Mouse (Mus musculus) neural tube, embryonic 11.5 days (tissue): ENCODE measurements around the gene Tns4. TPM values are rescaled to one million over a fixed set of nuclear protein-coding genes. Genes with fewer than 3 reads are reported as not detected.

Experiments used
- ATAC-seq: fragments of 200-750 bp; cut with Nextera tagmentation; 2 replicates; pipeline ENCODE4 v1.8.0; 2017; ENCODE audit warnings: moderate number of reproducible peaks, mild to moderate bottlenecking, moderate TSS enrichment, moderate library complexity; ENCODE audit not compliant: insufficient read depth, low FRiP score, low TSS enrichment
- DNase-seq: peaks from one replicate; pipeline ENCODE4 v3.0.0-alpha.2; 2015; ENCODE audit warnings: low spot score
- H3K27ac ChIP-seq: fragments of 300-500 bp; sonication (generic); 2 replicates; pipeline ENCODE4 v1.5.1; 2014; ENCODE audit warnings: low read depth, mild to moderate bottlenecking, low read length
- H3K27me3 ChIP-seq: fragments of 300-500 bp; sonication (generic); 2 replicates; pipeline ENCODE4 v1.6.1; 2014; ENCODE audit warnings: mild to moderate bottlenecking, low read length, mixed read lengths; ENCODE audit not compliant: control insufficient read depth, insufficient read depth
- H3K36me3 ChIP-seq: fragments of 300-500 bp; sonication (generic); 2 replicates; pipeline ENCODE4 v1.6.1; 2014; ENCODE audit warnings: mild to moderate bottlenecking, low read length, moderate library complexity, mixed read lengths; ENCODE audit not compliant: control insufficient read depth, insufficient read depth
- H3K4me1 ChIP-seq: fragments of 300-500 bp; sonication (generic); 2 replicates; pipeline ENCODE4 v1.6.1; 2014; ENCODE audit warnings: low read length, mixed read lengths; ENCODE audit not compliant: control insufficient read depth, insufficient read depth
- H3K4me2 ChIP-seq: fragments of 300-500 bp; sonication (generic); 2 replicates; pipeline ENCODE4 v1.6.1; 2014; ENCODE audit warnings: low read depth, mild to moderate bottlenecking, moderate library complexity
- H3K4me3 ChIP-seq: fragments of 300-500 bp; sonication (generic); 2 replicates; pipeline ENCODE4 v1.5.1; 2014; ENCODE audit warnings: low read depth, low read length
- H3K9ac ChIP-seq: fragments of 300-500 bp; sonication (generic); 2 replicates; pipeline ENCODE4 v1.6.1; 2014; ENCODE audit warnings: mild to moderate bottlenecking, low read length
- H3K9me3 ChIP-seq: fragments of 300-500 bp; sonication (generic); 2 replicates; pipeline ENCODE4 v1.6.1; 2016; ENCODE audit warnings: low read length; ENCODE audit not compliant: control insufficient read depth
- WGBS: fragments of 180-500 bp; shearing (Covaris S2); extraction: QIAGEN DNeasy Blood & Tissue Kit; methylation state at CpG from one replicate; pipeline ENCODE4 v1.1.7; 2014; 5-methylcytosine and 5-hydroxymethylcytosine counted together
- polyA plus RNA-seq: library from polyadenylated mRNA; unstranded; fragments of >200 nt; fragmentation: Nextera tagmentation; extraction: Ambion mirVana; gene quantifications from 2 replicates; pipeline ENCODE4 v1.2.1, GENCODE M21; 2014

Tns4 gene
- polyA plus RNA-seq, 1 experiment from 2014 or later: 0.46 TPM

GRCm38 (mm10) chr11:99111155-99111554 is 22.0 kb upstream of the Tns4 start:
- Histone ChIP-seq H3K4me1 (peaks cover 12% of the 10 kb centered on the region; the same call in 1 of the 2 replicates), H3K9ac (no peak overlapping the region), H3K4me3 (no peak overlapping the region), H3K4me2 (no peak overlapping the region), H3K36me3 (no peaks in the 10 kb centered on the region), H3K27me3 (no peaks in the 10 kb centered on the region), H3K27ac (no peak overlapping the region), H3K9me3 (no peaks in the 10 kb centered on the region)
- DNase-seq (no peak), ATAC-seq (no peak)
- WGBS: 59% methylated on average over 11 of the region's 11 CpGs

GRCm38 (mm10) chr11:99110370-99111110 is 21.4 kb upstream of the Tns4 start:
- Histone ChIP-seq H3K9ac (no peak overlapping the region), H3K27me3 (no peaks in the 10 kb centered on the region), H3K36me3 (no peaks in the 10 kb centered on the region), H3K27ac (no peak overlapping the region), H3K9me3 (no peaks in the 10 kb centered on the region), H3K4me3 (no peak overlapping the region), H3K4me2 (no peak overlapping the region), H3K4me1 (peaks cover 12% of the 10 kb centered on the region; the same call in 1 of the 2 replicates)
- ATAC-seq (no peak), DNase-seq (no peak)
- WGBS: 87% methylated on average over 15 of the region's 15 CpGs

GRCm38 (mm10) chr11:99108296-99108695 is 19.2 kb upstream of the Tns4 start:
- Histone ChIP-seq H3K9me3 (no peaks in the 10 kb centered on the region), H3K27ac (no peak overlapping the region), H3K4me3 (no peak overlapping the region), H3K9ac (no peak overlapping the region), H3K4me1 (peaks cover 10% of the 10 kb centered on the region; the same call in 1 of the 2 replicates), H3K4me2 (no peak overlapping the region), H3K36me3 (no peaks in the 10 kb centered on the region), H3K27me3 (no peaks in the 10 kb centered on the region)
- WGBS: 45% methylated on average over 3 of the region's 3 CpGs
- no peak for ATAC-seq
- DNase-seq: no peak

- Histone ChIP-seq H3K4me2 (no peak overlapping the region), H3K27me3 (no peaks in the 10 kb centered on the region), H3K9me3 (no peaks in the 10 kb centered on the region), H3K4me3 (no peak overlapping the region), H3K36me3 (no peaks in the 10 kb centered on the region), H3K9ac (peak overlapping the region; percentile 6; the same call in 1 of the 2 replicates), H3K4me1 (0 out of 2 replicates have a peak, but pooled peaks cover 5% of the 10 kb centered on the region), H3K27ac (no peak overlapping the region)
- 68% methylated on average over 12 of the region's 12 CpGs for WGBS
- no peak for ATAC-seq
- no peak for DNase-seq
Observed at GRCm38 (mm10) chr11:99105981-99106726, 17.0 kb upstream of the Tns4 start.

GRCm38 (mm10) chr11:99104609-99105410 is 15.7 kb upstream of the Tns4 start:
- WGBS: 71% methylated on average over 9 of the region's 9 CpGs
- H3K9ac ChIP-seq: no peak overlapping the region
- no peak overlapping the region for H3K4me2 ChIP-seq
- no peaks in the 10 kb centered on the region for H3K9me3 ChIP-seq
- no peak overlapping the region for H3K4me3 ChIP-seq
- H3K4me1 ChIP-seq: 0 out of 2 replicates have a peak, but pooled peaks cover 5% of the 10 kb centered on the region
- no peak for DNase-seq
- no peaks in the 10 kb centered on the region for H3K27me3 ChIP-seq
- H3K36me3 ChIP-seq: no peaks in the 10 kb centered on the region
- ATAC-seq: no peak
- H3K27ac ChIP-seq: no peak overlapping the region

- no peak overlapping the region for H3K27ac ChIP-seq
- H3K4me1 ChIP-seq: 0 out of 2 replicates have a peak, but pooled peaks cover 5% of the 10 kb centered on the region
- H3K9me3 ChIP-seq: no peaks in the 10 kb centered on the region
- no peak overlapping the region for H3K4me2 ChIP-seq
- DNase-seq (no peak), ATAC-seq (no peak)
- H3K9ac ChIP-seq: no peak overlapping the region
- no peak overlapping the region for H3K4me3 ChIP-seq
- 87% methylated on average over 9 of the region's 9 CpGs for WGBS
- no peaks in the 10 kb centered on the region for H3K27me3 ChIP-seq
- no peaks in the 10 kb centered on the region for H3K36me3 ChIP-seq
Observed at GRCm38 (mm10) chr11:99102575-99103270, 13.6 kb upstream of the Tns4 start.

- Histone ChIP-seq H3K27me3 (no peaks in the 10 kb centered on the region), H3K4me3 (no peak overlapping the region), H3K27ac (no peak overlapping the region), H3K4me2 (no peak overlapping the region), H3K4me1 (no peaks in the 10 kb centered on the region), H3K9ac (no peak overlapping the region), H3K9me3 (no peaks in the 10 kb centered on the region), H3K36me3 (no peaks in the 10 kb centered on the region)
- WGBS: 91% methylated on average over 8 of the region's 8 CpGs
- no peak for ATAC-seq
- no peak for DNase-seq
Observed at GRCm38 (mm10) chr11:99101693-99102092, 12.6 kb upstream of the Tns4 start.

- Histone ChIP-seq H3K27ac (no peak overlapping the region), H3K4me2 (no peak overlapping the region), H3K27me3 (no peaks in the 10 kb centered on the region), H3K9ac (no peak overlapping the region), H3K9me3 (no peaks in the 10 kb centered on the region), H3K4me1 (no peaks in the 10 kb centered on the region), H3K36me3 (no peaks in the 10 kb centered on the region), H3K4me3 (no peak overlapping the region)
- 82% methylated on average over 5 of the region's 5 CpGs for WGBS
- ATAC-seq (no peak), DNase-seq (no peak)
Observed at GRCm38 (mm10) chr11:99100215-99100614, 11.1 kb upstream of the Tns4 start.
